Mouse (Mus musculus) thymus, adult 2 months (tissue): ENCODE measurements around the gene 2310039H08Rik. TPM values are rescaled to one million over a fixed set of nuclear protein-coding genes. Genes with fewer than 3 reads are reported as not detected.

Source experiments
- DNase-seq: peaks from one replicate; pipeline ENCODE4 v3.0.0; 2021
- H3K27ac ChIP-seq: fragments of 200-500 bp; 2 replicates; pipeline ENCODE4 v1.5.1; 2012; ENCODE audit warnings: low read length, control low read depth; ENCODE audit not compliant: control insufficient read depth, insufficient read depth
- H3K27me3 ChIP-seq: fragments of 200-500 bp; 2 replicates; pipeline ENCODE4 v1.6.1; 2012; ENCODE audit warnings: mild to moderate bottlenecking, low read length, moderate library complexity, mixed read lengths; ENCODE audit not compliant: control insufficient read depth, insufficient read depth
- H3K36me3 ChIP-seq: fragments of 200-500 bp; 2 replicates; pipeline ENCODE4 v1.6.1; 2012; ENCODE audit warnings: mild to moderate bottlenecking, low read length, moderate library complexity; ENCODE audit not compliant: control insufficient read depth, insufficient read depth
- H3K4me1 ChIP-seq: fragments of 200-500 bp; replicated peaks from 2 replicates; pipeline ENCODE4 v1.6.1; 2012; ENCODE audit warnings: low read length; ENCODE audit not compliant: control insufficient read depth, insufficient read depth
- H3K4me3 ChIP-seq: fragments of 200-500 bp; 2 replicates; pipeline ENCODE4 v1.5.1; 2012; ENCODE audit warnings: mild to moderate bottlenecking, low read length, control low read depth, moderate library complexity; ENCODE audit not compliant: control insufficient read depth, insufficient read depth
- CTCF ChIP-seq: fragments of 200-500 bp; IDR thresholded peaks from 2 replicates; pipeline ENCODE4 v1.5.1; 2012; ENCODE audit warnings: mild to moderate bottlenecking, control low read depth, low read length, moderate library complexity, borderline replicate concordance; ENCODE audit not compliant: control insufficient read depth, poor library complexity, insufficient read depth; ENCODE audit errors: extremely low read depth
- POLR2A ChIP-seq: fragments of 200-500 bp; IDR thresholded peaks from 2 replicates; pipeline ENCODE4 v1.6.1; 2012; ENCODE audit warnings: mild to moderate bottlenecking, low read length, control low read depth, moderate library complexity; ENCODE audit not compliant: control insufficient read depth, poor library complexity, insufficient read depth; ENCODE audit errors: extremely low read depth
- WGBS: fragments of 180-500 bp; shearing (Covaris S2); methylation state at CpG from one replicate; pipeline ENCODE4 v1.1.7; 2018; 5-methylcytosine and 5-hydroxymethylcytosine counted together
- polyA plus RNA-seq: library from polyadenylated mRNA; depleted of rRNA; stranded (reverse); fragments of >200 nt; gene quantifications from 2 replicates; pipeline ENCODE4 v1.2.3, GENCODE M21; 2012

2310039H08Rik gene
- polyA plus RNA-seq, 1 experiment: 106 TPM

DNA sequence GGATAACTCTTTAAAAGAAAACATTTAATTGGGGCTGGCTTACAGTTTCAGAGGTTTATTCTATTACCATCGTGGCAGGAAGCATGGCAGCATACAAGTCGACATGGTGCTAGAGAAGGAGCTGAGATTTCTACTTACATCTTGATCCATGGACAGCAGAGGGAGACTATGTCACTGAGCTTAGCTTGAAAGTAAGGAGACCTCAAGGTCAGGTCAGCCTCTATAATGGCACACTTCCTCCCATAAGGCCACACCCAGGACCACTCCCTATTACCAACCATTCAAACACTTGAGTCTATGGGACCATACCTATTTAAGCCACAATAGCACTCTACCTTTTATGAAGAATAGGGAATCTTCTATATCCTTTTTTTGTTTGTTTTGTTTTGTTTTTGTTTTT lies 20.5 kb downstream of the 2310039H08Rik start:
- Histone ChIP-seq H3K36me3 (no peaks in the 10 kb centered on the region), H3K27me3 (no peaks in the 10 kb centered on the region), H3K4me1 (no peaks in the 10 kb centered on the region), H3K27ac (no peak overlapping the region), H3K4me3 (no peak overlapping the region)
- 64% methylated on average over 2 of the region's 2 CpGs for WGBS
- DNase-seq: no peak
- TF ChIP-seq CTCF (no peak), POLR2A (no peak)

DNA sequence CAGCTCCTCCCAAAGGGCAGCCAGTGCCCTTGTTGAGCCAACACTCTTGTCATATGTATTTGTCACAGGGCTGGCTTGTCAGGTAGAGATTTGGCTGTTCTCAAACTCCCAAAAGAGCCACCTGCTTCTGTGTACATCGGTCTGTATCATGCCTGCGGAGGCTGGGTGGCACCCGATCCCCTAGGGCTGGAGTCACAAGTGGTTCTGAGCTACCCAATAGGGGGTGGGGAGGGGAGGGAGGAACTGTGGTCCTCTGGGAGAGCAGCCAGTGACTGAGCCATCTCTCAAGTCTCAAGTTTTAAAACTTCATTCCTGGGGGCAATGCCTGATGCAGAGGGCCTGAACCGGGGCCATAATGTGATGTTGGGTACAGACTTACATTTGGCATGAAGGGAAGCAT lies 24.3 kb downstream of the 2310039H08Rik start:
- WGBS: 95% methylated on average over 4 of the region's 4 CpGs
- TF ChIP-seq POLR2A (no peak), CTCF (no peak)
- DNase-seq: no peak
- H3K4me3 ChIP-seq: no peak overlapping the region
- H3K27ac ChIP-seq: no peak overlapping the region
- no peaks in the 10 kb centered on the region for H3K4me1 ChIP-seq
- H3K36me3 ChIP-seq: peaks cover 27% of the 10 kb centered on the region
- H3K27me3 ChIP-seq: no peaks in the 10 kb centered on the region

DNA sequence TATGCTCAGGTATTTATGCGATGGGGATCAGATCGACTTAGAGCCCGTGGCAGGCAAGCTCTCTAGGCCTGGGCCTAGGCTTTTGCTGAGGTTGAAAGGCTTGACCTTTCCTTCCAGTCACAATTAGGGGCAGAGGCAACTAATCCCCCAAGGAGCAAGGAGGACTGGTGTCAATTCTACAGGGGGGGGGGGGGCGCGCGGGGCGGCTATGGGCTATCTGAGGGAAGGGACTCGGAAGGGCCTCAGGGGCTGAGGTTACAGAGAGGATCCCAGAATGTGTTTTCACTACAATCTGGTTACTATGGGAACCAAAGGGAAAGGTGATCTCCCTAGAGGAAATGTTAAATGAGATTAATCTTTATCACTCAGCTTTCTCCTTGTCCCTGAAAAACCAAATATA lies 25.0 kb downstream of the 2310039H08Rik start:
- TF ChIP-seq CTCF (no peak), POLR2A (no peak)
- no peak overlapping the region for H3K4me3 ChIP-seq
- WGBS: 92% methylated on average over 8 of the region's 8 CpGs

DNA sequence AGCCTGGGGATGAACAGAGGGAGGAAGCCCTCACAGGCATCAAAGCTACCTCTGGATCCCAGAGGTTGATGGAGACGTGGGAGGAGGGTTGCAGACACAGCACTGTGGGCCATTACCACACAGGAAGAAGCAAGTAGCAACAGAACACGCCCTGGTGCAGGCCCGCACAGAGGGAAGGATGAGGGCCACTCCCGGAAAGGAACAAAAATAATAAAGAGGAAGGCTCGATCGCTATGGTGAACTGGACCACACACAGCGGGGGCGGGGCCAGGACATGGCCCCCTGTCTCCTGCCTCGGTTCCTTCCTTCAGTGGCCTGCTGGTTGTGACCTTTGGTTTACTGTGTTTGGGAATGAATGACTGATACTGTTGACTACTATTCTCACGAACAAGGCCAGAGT lies 27.2 kb downstream of the 2310039H08Rik start:
- no peak overlapping the region for H3K4me3 ChIP-seq
- no peak for DNase-seq
- 80% methylated on average over 10 of the region's 10 CpGs for WGBS
- H3K27me3 ChIP-seq: no peaks in the 10 kb centered on the region
- H3K27ac ChIP-seq: no peak overlapping the region
- peaks cover 31% of the 10 kb centered on the region for H3K36me3 ChIP-seq
- TF ChIP-seq CTCF (no peak), POLR2A (no peak)
- no peaks in the 10 kb centered on the region for H3K4me1 ChIP-seq

More for the DNA sequence above, 25.0 kb downstream of the 2310039H08Rik start:
- DNase-seq: no peak
- Histone ChIP-seq H3K27ac (no peak overlapping the region), H3K4me1 (no peaks in the 10 kb centered on the region), H3K36me3 (peaks cover 31% of the 10 kb centered on the region), H3K27me3 (no peaks in the 10 kb centered on the region)

DNA sequence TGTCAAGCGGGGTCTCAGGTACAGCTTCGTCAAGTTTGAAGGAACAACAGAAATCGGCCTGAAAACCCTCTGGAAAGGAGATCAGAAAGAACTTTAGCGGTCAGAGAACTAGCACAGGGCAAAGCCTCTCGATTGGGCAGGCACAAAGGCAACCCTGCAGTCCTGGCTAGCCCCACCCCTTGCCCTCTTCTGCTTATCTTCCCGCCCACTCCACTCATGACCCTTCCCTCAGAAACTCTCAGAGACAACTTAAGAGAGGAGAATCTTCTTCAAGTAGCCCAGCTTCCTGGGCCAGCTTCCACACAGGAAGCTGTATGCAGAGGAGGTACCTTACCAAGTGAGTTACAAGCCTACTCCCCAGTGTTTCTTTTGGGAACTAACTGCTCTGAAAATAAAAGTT lies 29.3 kb downstream of the 2310039H08Rik start:
- no peak for DNase-seq
- no peak overlapping the region for H3K27ac ChIP-seq
- H3K4me1 ChIP-seq: no peaks in the 10 kb centered on the region
- no peak overlapping the region for H3K4me3 ChIP-seq
- peaks cover 49% of the 10 kb centered on the region for H3K36me3 ChIP-seq
- no peak for TF ChIP-seq POLR2A
- no peak for TF ChIP-seq CTCF
- WGBS: 92% methylated on average over 6 of the region's 6 CpGs
- H3K27me3 ChIP-seq: no peaks in the 10 kb centered on the region

DNA sequence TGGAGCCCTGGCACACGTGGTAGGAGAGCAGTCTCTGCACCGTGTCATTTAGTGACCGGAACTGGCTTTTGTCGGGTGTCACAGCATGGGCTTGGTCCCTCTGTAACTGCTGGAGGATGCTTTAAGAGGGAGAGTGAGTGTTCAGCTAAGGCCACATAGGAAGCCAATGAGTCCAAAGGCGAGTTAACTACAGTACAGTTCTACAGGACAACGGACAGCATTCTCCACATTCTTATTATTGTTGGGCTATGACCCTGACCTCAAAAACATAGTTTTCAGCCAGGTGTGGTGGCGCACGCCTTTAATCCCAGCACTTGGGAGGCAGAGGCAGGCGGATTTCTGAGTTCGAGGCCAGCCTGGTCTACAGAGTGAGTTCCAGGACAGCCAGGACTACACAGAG lies 35.9 kb downstream of the 2310039H08Rik start:
- 94% methylated on average over 10 of the region's 10 CpGs for WGBS
- no peaks in the 10 kb centered on the region for H3K27me3 ChIP-seq
- TF ChIP-seq CTCF: no peak
- no peak for TF ChIP-seq POLR2A

DNA sequence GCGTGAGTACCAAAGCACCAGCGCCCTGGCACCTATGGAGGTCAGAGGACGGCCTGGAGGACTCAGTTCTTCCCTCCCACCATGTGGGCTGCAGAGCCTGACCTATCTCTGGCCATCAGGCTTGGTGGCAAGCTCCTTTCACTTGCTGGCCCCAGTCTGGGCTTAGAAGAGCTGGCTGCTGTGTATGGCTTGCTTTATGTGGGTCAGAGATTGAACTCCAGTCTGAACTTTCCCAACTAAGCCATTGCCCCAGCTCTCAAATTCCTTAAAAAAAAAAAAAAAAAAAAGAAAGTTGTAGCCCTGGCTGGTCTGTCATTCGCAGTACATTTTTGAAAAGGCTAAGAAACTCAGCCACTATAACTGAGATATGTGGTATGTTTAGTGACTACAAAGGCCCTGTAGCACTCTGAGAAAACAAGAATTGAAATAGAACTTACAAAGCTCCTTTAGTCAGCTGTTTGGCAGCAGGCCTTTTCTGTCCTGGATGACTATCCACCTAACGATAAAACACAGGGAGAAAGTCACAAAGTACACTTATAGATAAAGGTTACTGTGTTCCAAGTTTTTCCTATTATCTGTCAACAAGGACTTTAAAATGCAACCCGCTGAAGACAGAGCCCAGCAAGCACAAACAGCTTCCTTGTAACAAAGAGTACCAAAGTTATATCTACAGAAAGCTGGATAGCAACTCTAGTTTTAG lies 36.8 kb downstream of the 2310039H08Rik start:
- DNase-seq: no peak
- TF ChIP-seq CTCF (no peak), POLR2A (no peak)
- Histone ChIP-seq H3K27ac (no peak overlapping the region), H3K4me1 (peaks cover 10% of the 10 kb centered on the region), H3K27me3 (no peaks in the 10 kb centered on the region), H3K36me3 (peaks cover 55% of the 10 kb centered on the region), H3K4me3 (no peak overlapping the region)
- 89% methylated on average over 6 of the region's 6 CpGs for WGBS

More for the DNA sequence above, 35.9 kb downstream of the 2310039H08Rik start:
- Histone ChIP-seq H3K4me1 (peaks cover 10% of the 10 kb centered on the region), H3K4me3 (no peak overlapping the region), H3K27ac (no peak overlapping the region), H3K36me3 (peaks cover 55% of the 10 kb centered on the region)
- DNase-seq: no peak
